Mouse (Mus musculus) thymus, adult 2 months (tissue): ENCODE results near the gene Hnrnpdl.

Experiments used
- CTCF ChIP-seq: fragments of 200-500 bp; IDR thresholded peaks from 2 replicates; pipeline ENCODE4 v1.5.1; 2012; ENCODE audit warnings: mild to moderate bottlenecking, control low read depth, low read length, moderate library complexity, borderline replicate concordance; ENCODE audit not compliant: control insufficient read depth, poor library complexity, insufficient read depth; ENCODE audit errors: extremely low read depth
- POLR2A ChIP-seq: fragments of 200-500 bp; IDR thresholded peaks from 2 replicates; pipeline ENCODE4 v1.6.1; 2012; ENCODE audit warnings: mild to moderate bottlenecking, low read length, control low read depth, moderate library complexity; ENCODE audit not compliant: control insufficient read depth, poor library complexity, insufficient read depth; ENCODE audit errors: extremely low read depth

GRCm38 (mm10) chr5:99994680-99995079, 44.8 kb downstream of the Hnrnpdl start:
- no peak for TF ChIP-seq POLR2A
- no peak for TF ChIP-seq CTCF
